Mouse (Mus musculus): ENCODE data around the gene Gkn3.

Gene Gkn3

GRCm38 (mm10) chr6:87388877-87389276 is at the start of gene Gkn3:
Gkn3 (minus strand) TSS chr6:87388935.
- in situ Hi-C loops (cut with MboI): no loop called here

- in situ Hi-C loops (cut with MboI): no loop called here
These were observed 48.0 kb upstream of the Gkn3 start for GRCm38 (mm10) chr6:87436745-87437144.

DNA sequence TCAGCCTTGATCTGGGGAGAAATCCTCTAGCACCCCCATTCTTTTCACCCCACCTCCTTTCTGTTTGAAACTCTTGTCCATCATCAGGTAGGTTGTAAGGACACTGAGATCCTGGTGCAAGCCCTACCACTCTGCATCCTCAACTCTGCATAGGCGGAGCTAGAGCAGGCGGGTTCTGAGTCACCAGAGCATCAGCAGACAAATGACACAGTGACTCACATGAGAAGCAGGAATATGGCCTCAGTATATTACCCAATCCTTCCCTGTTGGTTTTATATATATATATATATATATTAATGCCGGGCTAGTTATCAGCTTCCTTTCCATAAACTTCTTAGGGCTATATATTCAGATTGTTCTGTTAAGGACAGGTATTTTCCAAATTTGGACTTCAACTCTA is 47.1 kb upstream of the Gkn3 start:
- in situ Hi-C loops (cut with MboI): no loop called here

GRCm38 (mm10) chr6:87428487-87429044 is 39.8 kb upstream of the Gkn3 start, which contains the start of gene Bmp10:
Bmp10 (plus strand) TSS chr6:87428994.
- in situ Hi-C loops (cut with MboI): no loop called here

GRCm38 (mm10) chr6:87427616-87428015 is 38.9 kb upstream of the Gkn3 start:
- in situ Hi-C loops (cut with MboI): no loop called here

DNA sequence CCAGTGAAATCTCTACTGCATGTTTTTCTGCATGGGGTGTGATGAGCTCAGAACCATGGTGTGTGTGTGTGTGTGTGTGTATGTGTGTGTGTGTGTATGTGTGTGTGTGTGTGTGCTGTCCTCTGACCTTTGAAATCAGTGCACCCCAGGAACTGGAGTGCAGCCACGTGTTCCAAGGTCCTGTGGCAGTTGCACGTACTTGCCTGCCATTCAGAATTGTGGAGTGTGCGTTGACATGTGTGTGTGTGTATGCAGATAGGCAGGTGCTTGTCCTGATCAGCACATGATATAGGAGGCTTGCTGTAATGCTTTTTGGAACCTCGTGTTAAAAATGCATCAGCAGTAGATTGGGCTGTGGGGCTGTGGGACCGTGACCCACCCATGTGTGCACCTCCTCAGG is 38.2 kb upstream of the Gkn3 start:
- in situ Hi-C loops (cut with MboI): no loop called here

- in situ Hi-C loops (cut with MboI): no loop called here
These were observed 35.5 kb upstream of the Gkn3 start for GRCm38 (mm10) chr6:87424037-87424816.

DNA sequence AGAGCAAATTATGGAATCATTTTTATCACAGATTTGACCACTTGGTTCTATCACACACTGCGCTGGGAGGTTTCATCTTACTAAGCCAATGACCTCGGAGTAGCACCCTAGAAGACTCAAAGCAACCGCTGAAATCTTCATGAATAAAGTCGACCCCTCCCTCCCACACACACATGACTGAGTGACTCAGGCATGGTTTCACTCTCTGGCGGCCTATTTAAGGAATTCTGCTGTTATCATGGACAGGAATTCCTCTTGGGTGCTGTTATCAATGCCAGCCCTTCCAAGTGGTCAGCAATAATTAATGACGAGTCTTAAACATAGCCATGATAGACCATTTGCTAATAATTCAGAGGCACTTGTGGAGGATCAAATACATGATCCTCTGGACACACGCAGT is 33.6 kb upstream of the Gkn3 start:
- in situ Hi-C loops (cut with MboI): no loop called here

- in situ Hi-C loops (cut with MboI): no loop called here
These were observed 23.3 kb upstream of the Gkn3 start for GRCm38 (mm10) chr6:87412011-87412410.

- in situ Hi-C loops (cut with MboI): no loop called here
These were observed 12.7 kb upstream of the Gkn3 start for GRCm38 (mm10) chr6:87401456-87401855.

DNA sequence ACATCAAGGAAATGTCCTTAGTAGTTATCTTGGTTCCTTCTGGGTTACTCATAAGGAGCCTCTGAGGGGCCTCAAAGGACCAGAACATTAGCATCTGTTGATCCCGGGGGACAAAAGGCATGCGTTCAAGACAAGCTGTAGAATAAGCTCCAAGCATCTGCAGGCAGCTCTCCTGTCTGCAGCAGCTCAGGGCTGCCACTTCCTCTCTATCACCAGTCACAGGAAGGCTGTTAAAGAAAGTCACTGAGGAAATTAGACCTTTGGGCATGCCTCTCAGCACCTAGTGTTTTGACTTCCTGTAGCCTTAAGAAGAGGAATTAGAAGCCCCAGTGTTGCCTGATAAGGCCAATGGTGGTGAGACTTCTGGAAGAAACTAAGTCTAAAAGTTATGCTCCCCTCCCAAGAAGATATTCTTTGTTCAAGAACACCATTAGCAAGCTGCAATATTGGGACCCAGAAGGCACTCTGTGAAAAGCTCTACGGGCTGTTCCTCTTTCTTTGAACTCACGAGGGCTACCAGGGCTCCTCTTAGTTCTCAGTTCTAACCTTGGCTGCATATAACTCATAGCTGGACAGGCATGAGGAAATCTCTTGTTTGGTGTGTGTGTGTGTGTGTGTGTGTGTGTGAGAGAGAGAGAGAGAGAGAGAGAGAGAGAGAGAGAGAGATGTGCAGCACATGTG is 11.3 kb upstream of the Gkn3 start:
- in situ Hi-C loops (cut with MboI): loop anchor here (5.0 kb wide), 1 partner anchor 267 kb away; no protein-coding TSS in a partner anchor

GRCm38 (mm10) chr6:87399137-87399536 is 10.4 kb upstream of the Gkn3 start:
- in situ Hi-C loops (cut with MboI): loop anchor here (5.0 kb wide), 1 partner anchor 268 kb away; no protein-coding TSS in a partner anchor

GRCm38 (mm10) chr6:87394783-87395182 is 6.0 kb upstream of the Gkn3 start:
- in situ Hi-C loops (cut with MboI): loop anchor here (5.0 kb wide), 1 partner anchor 273 kb away; no protein-coding TSS in a partner anchor

DNA sequence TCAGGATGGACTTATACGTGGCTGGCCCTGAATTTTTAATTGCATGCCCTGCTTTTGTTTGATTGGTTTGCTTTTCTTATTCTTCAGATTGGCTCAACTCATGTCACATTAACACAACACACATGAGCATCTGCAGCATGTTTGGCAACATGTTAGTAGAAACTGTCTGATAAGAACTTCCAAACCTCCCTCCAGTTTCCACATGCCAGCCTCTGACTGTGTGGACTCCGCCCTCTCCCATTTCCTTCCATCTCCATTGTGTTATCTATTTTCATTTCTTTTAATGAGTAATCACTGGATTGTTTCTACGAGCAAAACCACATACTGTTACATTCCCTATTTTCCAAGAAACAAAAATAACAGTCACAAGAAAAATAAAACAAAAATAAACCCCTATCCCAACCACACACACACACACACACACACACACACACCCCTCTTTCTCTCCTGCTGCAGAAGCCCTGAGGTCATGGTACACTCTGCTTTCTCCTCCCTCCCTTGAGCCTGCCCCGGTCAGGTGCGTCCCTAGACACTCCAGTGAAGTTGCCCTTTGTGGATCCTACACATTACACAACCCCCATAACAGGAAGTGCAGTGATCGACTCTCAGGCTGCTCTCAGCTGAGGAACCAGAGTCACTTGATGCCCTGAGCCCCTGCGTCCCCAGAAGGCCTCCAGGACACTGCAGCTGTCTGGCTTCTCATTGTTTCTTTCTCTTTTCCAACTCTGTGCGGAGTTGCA is 4.9 kb upstream of the Gkn3 start:
- in situ Hi-C loops (cut with MboI): no loop called here

GRCm38 (mm10) chr6:87389455-87389989 is 787 bp upstream of the Gkn3 start:
- in situ Hi-C loops (cut with MboI): no loop called here

DNA sequence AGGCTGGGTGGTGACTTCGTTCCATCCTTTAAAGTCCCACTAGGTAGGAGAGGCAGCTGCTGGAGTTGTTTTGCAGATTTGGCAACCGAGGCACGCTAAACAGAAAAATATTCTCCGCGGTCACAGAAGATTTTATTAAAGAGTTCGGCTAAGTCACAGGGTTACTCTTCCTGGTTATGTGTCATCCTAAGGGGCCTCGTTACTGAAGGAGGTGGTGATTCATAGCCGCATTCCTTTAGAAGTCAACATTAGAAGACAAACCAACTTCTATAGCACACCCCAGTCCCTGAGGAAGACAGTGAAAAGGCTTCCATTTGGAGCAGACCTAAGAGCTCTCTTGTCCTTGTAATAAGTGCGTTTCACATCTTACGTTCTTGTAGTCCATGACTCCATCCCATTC is 2.1 kb downstream of the Gkn3 start:
- in situ Hi-C loops (cut with MboI): no loop called here

DNA sequence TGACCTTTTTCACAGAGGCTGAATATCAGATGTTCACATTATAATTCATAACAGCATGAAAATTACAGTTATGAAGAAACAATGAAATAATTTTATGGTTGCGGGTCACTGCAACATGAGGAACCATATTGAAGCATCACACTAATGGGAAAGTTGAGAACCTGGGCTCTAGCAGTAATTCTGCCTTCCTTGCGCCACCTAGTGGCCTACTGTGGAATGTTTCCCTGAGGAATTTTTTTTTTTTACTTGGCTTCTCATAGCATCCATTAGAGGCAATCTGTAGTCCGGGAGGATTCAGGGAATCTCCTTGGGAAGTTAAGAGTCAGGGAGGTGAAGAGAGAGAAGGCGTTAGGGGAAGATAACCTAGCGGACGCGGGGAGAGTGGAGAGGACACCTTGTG is 2.5 kb downstream of the Gkn3 start:
- in situ Hi-C loops (cut with MboI): no loop called here

DNA sequence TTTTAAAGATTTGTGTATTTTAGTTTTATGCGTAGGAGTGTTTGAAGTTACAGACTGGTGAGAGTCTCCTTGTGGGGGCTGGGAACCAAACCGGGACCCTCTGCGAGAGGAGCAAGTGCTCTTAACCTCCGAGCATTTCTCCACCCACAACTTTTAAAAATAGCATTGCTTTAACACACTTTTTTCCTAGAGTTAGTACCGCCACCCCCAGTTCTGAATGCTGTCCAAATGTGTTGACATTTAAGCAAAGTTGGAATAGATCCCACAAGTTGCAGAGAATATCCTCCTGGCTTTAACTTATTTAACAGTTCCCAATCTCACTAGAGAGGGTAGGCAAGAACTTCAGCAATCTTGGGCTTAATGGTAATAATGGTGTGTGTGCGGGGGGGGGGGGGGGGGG is 4.0 kb downstream of the Gkn3 start:
- in situ Hi-C loops (cut with MboI): no loop called here

DNA sequence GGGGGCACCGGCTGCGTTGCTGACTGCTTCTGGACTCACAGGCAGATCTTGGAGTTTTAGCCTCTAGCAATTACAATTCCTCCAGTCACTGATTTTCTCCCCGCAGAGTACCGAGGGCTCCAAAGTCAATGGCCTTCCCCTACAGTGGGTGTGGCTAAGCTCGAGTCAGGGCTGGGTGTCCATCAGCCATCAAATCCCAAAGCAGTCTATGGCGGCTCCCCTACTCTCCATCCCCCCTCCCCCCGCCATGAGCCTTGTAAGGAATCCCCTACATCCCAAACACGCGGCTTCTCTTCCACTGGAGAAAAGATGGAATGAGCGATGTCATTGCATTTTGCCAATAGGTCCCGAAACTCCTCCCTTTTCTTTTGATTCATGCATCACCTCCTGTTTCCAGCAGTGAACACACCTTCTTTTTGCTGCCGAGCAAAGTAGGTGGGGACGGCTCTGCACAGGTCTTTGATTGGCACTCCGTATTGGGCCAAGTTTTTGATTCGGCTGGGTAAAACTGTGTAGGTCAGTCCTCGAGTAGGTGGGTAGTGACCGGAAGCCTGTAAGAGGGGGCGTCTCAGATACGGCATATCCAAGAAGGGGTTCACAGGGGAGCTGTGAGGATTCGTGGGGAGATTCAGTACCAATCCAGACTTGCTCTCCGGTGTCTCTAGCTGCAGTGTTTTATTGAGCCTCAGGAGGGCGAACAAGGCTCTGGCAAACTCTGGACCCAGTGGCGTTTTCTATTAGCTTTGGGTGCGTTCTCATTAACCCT is 4.6 kb downstream of the Gkn3 start:
- in situ Hi-C loops (cut with MboI): no loop called here

DNA sequence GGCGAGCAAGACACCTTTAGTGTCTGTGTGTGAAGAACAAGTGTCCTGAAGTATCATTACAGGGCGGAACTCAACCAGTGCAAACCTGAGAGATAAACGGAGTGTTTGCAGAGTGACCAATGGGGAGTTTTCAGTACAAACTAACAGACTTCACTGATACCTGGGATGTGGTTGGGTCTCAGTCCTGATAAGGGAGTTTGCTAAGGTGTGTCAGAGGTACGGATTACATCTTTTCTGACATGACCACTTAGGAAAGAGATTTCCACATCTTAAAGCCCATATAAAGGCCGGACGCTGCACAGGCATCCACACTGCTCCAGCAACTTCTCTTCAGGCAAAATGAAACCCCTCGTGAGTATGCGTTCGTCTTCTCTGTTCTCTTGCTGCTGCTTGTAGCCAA is 15.7 kb downstream of the Gkn3 start, which contains the start of gene Gkn2:
Gene Gkn2, plus strand, starts transcription at position 301 of the 400 bp plus-strand sequence.
- in situ Hi-C loops (cut with MboI): no loop called here

GRCm38 (mm10) chr6:87369223-87369622 is 19.5 kb downstream of the Gkn3 start:
- in situ Hi-C loops (cut with MboI): no loop called here

Data from mature B cell (primary cell).